Mouse (Mus musculus) E14TG2a.4 (cell line): ENCODE data around the gene Slc19a3.

Experiments
- CTCF ChIP-seq: conservative IDR thresholded peaks from 2 replicates; pipeline ENCODE4 v1.5.1; 2014; ENCODE audit warnings: low read length
- NANOG ChIP-seq: IDR thresholded peaks from 2 replicates; pipeline ENCODE4 v1.6.1; 2014; ENCODE audit warnings: borderline replicate concordance, low read length, mixed read lengths

GRCm38 (mm10) chr1:83058481-83058880 lies 20.2 kb upstream of the Slc19a3 start:
- no peak for TF ChIP-seq CTCF
- TF ChIP-seq NANOG, result no peak
